Mouse (Mus musculus) cerebellum, postnatal 36 days (tissue): ENCODE measurements around the gene Slc6a13.

ENCODE experiments used
- DNase-seq, 2 experiments: peaks; one replicate each; pipeline ENCODE4 v3.0.0; 2021 to 2022; ENCODE audit warnings: mixed read lengths in 2 of 2

Gene Slc6a13

DNA sequence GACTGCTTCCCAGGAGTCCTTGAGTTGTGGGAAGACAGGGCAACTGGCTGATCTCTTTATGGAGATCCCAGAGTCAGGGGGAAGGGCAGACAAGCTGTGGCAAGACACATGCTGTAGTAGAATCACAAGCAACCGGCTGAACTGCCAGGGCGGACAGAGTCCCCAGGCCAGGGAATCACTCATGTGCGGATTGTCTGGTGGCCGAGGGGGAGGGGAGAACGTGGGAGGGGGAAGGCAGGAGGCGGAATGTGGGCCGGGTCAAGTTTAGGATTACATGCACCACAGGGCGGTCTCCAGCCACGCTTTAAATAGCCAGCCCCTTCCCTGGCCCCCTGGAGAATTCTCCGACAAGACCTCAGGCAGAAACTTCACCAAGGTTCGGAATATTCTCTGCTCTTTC, at the start of gene Slc6a13:
Gene Slc6a13 (plus strand): TSS at position 274 of the 400 bp plus-strand sequence.
- DNase-seq: no peak

- no peak for DNase-seq
These were observed 49.6 kb upstream of the Slc6a13 start for GRCm38 (mm10) chr6:121250406-121250805.

GRCm38 (mm10) chr6:121251256-121251655, 48.8 kb upstream of the Slc6a13 start:
- DNase-seq: no peak

GRCm38 (mm10) chr6:121260548-121260947, 39.5 kb upstream of the Slc6a13 start:
- peak; percentile 66 to 77 for DNase-seq

- DNase-seq: no peak
These were observed 38.8 kb upstream of the Slc6a13 start for GRCm38 (mm10) chr6:121261233-121261632.

DNA sequence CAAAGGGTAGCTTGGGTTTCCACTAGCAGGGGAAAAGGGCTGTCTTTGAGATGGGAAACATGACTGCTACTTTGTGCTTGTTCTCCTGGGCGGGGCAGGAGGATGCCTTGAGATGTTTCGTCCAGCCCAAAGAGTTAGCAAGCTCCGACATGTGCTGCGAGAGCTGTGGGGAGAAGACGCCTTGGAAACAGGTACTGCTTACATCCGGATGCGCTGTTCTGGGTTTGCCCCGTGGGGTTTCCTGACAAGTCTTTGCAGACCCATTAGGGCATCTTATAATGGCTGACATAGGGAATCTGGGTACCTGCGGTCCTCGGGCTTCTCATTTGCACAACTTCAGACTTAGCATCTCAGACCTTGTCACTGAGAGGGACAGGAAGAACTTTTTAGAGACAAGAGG, 38.0 kb upstream of the Slc6a13 start:
- no peak for DNase-seq

DNA sequence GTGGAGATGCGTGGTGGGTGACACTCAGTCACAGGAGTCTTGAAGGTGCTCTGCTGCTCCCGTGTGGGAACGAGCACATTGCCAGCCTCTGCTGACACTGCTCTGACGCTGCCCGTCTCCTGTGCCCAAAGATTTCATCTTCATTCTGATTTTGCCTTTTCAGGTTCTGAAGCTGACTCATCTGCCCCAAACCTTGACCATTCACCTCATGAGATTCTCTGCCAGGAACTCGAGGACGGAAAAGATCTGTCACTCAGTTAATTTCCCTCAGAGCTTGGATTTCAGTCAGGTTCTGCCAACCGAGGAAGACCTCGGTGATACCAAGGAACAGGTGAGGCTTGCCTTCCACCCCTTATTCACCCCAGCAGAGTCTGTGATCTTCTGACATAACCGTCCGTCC, 37.5 kb upstream of the Slc6a13 start:
- no peak for DNase-seq

DNA sequence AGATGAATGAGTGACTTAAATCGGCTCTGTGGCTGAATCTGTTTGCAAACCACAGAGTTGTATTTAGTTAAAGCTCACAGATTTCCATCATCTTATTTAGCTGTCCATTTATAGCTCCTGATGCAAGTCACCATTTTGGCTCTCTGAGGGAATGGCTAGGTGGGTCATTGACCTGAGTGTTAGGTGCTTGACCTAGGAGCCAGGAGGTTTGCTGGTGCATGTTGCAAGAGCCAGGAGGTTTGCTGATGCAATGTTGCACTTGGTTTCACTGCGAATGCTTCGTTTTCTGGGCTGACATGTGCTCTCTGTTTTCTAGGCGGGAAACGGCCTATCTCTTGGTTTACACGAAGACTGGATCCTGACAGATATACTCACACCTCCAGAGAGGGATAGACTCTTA, 29.9 kb upstream of the Slc6a13 start:
- DNase-seq: no peak

DNA sequence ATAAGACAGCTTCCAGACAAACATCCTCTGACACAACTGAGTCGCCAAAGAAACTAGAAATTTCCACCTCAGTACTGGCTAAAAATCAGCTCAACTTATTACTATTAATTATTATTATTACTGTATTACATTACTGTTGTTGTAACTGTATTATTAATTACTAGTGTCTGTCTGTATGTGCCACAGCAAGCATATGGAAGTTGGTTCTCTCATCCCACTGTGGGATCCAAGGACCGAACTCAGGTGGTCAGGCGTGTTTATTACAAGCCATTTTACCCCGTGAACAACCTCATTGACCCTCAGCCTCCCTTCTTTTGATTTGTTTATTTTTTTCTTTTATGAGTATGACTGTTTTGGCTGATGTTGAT, 28.3 kb upstream of the Slc6a13 start:
- DNase-seq: no peak

GRCm38 (mm10) chr6:121272075-121272800, 27.8 kb upstream of the Slc6a13 start:
- DNase-seq: peak; percentile 62 to 80

GRCm38 (mm10) chr6:121274356-121274755, 25.7 kb upstream of the Slc6a13 start:
- DNase-seq: peak in 1 of 2 experiments; percentile 5

DNA sequence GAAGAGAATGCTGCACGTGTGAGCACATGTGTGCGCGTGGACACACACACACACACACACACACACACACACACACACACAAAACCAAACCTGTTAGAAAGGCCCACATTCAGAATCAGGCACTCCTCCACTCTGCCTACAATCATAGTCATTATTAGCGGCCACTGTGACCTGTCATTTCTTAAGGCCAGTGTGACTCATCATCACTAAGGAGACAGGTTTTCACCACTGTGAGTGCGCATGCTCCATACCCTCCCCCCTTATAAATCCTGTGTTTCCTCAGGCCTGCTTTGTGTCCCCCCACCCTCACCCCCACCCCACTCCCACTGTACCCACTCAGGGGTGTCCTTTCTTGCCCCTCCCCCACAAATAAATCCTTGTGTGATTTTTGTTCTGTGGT, 15.9 kb upstream of the Slc6a13 start:
- DNase-seq: no peak

DNA sequence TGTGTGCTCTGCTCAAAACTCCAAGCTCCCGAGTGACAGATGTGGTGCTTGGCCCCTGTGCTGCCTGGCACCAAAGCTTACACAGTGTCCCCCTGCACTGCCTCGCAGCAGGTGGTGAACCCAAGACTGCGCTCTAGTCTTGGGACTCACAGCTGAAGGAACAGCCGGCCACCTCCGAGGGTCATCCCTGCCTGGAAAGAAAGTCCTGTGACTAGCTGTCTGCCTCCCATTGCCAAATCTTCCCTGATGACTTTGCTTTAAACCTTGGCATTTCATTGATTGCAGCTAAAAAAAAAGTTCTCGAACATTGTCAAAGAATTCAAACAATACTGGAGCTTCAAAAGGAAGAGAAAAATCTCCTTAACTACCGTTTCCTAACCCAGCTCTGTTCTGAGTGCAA, 710 bp upstream of the Slc6a13 start:
- DNase-seq: no peak

- DNase-seq: no peak
These were observed 477 bp downstream of the Slc6a13 start for GRCm38 (mm10) chr6:121300504-121300903.

GRCm38 (mm10) chr6:121303466-121304220, 3.6 kb downstream of the Slc6a13 start:
- no peak for DNase-seq

DNA sequence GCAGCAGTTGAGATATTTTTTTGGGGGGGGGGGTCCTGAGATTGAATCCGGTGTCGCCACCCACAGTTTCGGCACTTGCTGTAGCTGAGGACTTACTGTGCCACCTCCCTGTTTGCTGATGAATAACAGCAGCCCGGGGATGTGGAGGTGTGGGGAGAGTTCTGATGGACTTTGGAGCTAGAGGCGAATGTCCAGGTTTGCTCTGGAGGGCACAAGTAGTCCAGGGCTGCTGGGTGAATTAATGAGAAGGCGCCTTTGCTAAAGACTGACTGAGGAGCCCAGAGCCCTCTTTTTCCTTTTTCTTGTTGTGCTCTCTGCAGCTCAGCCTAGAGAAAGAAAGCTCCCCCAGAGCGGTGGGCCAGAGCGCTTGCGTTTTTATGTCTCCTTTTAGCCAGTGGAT, 4.6 kb downstream of the Slc6a13 start:
- DNase-seq: no peak

DNA sequence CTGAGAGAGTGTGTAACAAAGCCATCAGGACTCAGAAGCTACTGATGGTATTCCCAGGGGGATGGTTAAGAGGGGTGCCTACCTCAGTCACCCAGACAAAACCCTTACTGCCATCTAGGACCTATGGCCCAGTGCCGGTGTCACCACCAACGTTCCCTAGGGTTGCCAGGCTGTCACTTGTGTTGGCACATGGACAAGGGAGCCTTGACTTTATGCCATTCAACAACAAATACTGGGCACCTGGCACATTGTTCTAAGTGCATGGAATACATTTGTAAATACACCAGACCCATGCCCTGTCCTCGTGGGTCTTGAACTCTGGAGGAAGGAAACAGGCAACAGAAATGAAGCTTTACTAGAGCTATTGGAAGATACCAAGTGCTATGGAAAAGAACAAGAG, 5.5 kb downstream of the Slc6a13 start:
- DNase-seq: no peak

GRCm38 (mm10) chr6:121310984-121311383, 11.0 kb downstream of the Slc6a13 start:
- no peak for DNase-seq

DNA sequence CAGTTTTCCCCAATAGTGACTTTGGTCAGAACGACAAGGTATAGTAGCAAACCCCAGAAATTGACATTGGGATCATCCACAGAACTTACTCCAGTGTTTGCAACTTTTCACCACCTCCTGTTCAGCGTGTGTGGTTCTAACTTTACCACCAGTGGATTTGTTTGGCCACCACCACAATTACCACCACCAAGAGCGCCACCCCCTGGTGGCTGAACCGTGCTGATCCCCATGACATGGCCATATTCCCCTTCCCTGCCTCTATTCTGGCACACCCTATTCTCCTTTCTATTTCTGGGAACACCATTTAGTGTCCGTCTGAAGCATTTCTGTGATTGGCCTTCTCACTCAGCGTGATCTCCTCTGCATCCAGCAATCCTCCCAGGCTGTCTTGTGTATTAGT, 19.1 kb downstream of the Slc6a13 start:
- DNase-seq: no peak

GRCm38 (mm10) chr6:121322381-121323110, 22.5 kb downstream of the Slc6a13 start:
- DNase-seq: no peak

GRCm38 (mm10) chr6:121325298-121325697, 25.3 kb downstream of the Slc6a13 start:
- DNase-seq: no peak

GRCm38 (mm10) chr6:121325740-121326139, 25.7 kb downstream of the Slc6a13 start:
- DNase-seq: no peak

DNA sequence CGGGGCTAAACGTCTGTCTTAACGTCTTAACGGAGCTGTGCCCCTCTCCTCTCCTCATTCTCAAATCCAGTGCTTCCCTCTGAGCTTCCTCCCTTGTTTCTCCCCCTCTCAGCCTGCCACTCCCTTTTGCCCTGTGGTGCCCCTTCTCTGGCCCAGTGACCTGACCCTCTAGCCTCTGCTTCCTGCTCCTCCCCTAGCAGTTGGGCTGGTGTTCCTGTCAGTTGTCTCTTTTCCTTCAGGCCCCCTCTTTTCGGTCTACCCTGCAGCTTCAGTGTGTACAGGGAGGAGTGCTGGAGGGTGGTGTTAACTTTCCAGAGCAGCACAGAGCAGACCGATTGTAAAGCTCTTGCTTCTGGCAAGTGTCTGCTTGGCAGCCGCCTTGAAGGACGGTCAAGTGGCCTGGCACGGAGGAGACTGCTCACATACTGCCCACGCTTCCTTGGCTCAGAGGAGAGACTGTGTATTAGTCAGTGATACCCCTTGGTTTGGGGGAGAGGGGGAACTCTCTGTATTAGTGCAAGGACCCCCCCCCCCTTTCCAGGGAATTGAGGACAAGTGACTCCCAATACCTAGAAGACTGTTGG, 26.6 kb downstream of the Slc6a13 start:
- no peak for DNase-seq
